Mouse (Mus musculus) G1E (cell line): ENCODE data around the gene 4930415O20Rik.

Experiments used
- CTCF ChIP-seq: IDR thresholded peaks from 2 replicates; pipeline ENCODE4 v1.5.1; 2012; ENCODE audit warnings: low read depth, low read length, inconsistent platforms, mixed read lengths
- POLR2AphosphoS5 ChIP-seq: IDR thresholded peaks from 2 replicates; pipeline ENCODE4 v1.6.1; 2012; ENCODE audit warnings: low read depth, low read length, inconsistent platforms; ENCODE audit not compliant: insufficient replicate concordance
- TAL1 ChIP-seq: conservative IDR thresholded peaks from 2 replicates; pipeline ENCODE4 v1.6.1; 2012; ENCODE audit warnings: low read depth, low read length, inconsistent platforms, mixed read lengths

DNA sequence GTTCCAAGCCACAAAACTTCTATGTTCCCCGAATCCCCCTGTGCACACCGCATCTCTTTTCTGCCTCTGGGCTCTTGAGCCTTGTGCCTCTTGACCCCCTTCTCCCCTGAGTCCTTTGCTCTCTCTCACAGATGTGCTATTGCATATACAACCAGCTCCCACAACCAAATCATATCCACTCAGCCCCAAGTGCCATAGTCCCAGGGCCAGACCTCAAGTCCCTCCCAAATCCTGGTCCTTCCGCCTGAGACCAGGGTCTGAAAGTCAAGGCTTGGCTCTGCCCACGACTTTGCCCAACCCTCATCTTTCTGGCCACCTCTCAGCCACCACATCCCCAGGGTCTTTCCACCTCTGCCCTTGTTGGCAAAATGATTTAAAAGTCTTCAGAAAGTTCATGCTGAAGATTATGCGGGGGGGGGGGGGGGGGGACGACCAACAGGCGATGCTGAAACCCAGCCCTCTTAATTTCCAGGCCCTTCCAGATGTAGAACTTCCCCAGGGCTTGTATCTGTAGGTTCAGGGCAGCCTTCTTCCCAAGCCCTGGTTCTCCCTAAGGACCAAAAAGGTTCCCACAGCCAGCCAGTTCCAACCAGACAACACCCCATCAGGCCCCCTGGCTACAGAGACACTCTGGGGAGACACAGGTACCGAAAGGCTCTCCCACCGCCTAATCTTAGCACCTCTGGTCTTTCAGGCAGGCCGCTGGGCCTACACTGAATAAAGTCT lies 37.4 kb downstream of the 4930415O20Rik start:
- TF ChIP-seq CTCF (no peak), POLR2AphosphoS5 (no peak), TAL1 (no peak)
